Mouse (Mus musculus) ES-CJ7 (cell line): ENCODE results near the gene Clasrp.

Experiments used
- DNase-seq: peaks from one replicate; pipeline ENCODE4 v3.0.0; 2011; ENCODE audit warnings: low read depth, low spot score

Clasrp gene

GRCm38 (mm10) chr7:19603849-19604605 is at the start of gene Clasrp:
Gene Clasrp, minus strand, starts transcription at chr7:19604486.
- DNase-seq: peak; percentile 95

GRCm38 (mm10) chr7:19652614-19653013 is 48.3 kb upstream of the Clasrp start:
- no peak for DNase-seq

- no peak for DNase-seq
Measured at GRCm38 (mm10) chr7:19651063-19651786, 46.9 kb upstream of the Clasrp start.

GRCm38 (mm10) chr7:19641223-19641622 is 36.9 kb upstream of the Clasrp start:
- DNase-seq: no peak

- DNase-seq: no peak
Measured at GRCm38 (mm10) chr7:19635074-19635827, 31.0 kb upstream of the Clasrp start.

- DNase-seq: no peak
Measured at GRCm38 (mm10) chr7:19634591-19634990, 30.3 kb upstream of the Clasrp start.

GRCm38 (mm10) chr7:19633855-19634254 is 29.6 kb upstream of the Clasrp start:
- no peak for DNase-seq

- no peak for DNase-seq
Measured at GRCm38 (mm10) chr7:19633197-19633596, 28.9 kb upstream of the Clasrp start.

GRCm38 (mm10) chr7:19632720-19633119 is 28.4 kb upstream of the Clasrp start:
- DNase-seq: no peak

- DNase-seq: no peak
Measured at GRCm38 (mm10) chr7:19632275-19632674, 28.0 kb upstream of the Clasrp start.

- DNase-seq: peak; percentile 86
Measured at GRCm38 (mm10) chr7:19629361-19629734, 25.1 kb upstream of the Clasrp start, which contains the start of gene Relb. Gene Relb, minus strand, starts transcription at chr7:19629438.

- peak; percentile 100 for DNase-seq
Measured at GRCm38 (mm10) chr7:19628536-19629360, 24.5 kb upstream of the Clasrp start.

GRCm38 (mm10) chr7:19628192-19628535 is 23.9 kb upstream of the Clasrp start:
- no peak for DNase-seq

- peak; percentile 61 for DNase-seq
Measured at GRCm38 (mm10) chr7:19627721-19628120, 23.4 kb upstream of the Clasrp start.

- DNase-seq: no peak
Measured at GRCm38 (mm10) chr7:19623433-19623832, 19.1 kb upstream of the Clasrp start.

GRCm38 (mm10) chr7:19622241-19622640 is 18.0 kb upstream of the Clasrp start:
- DNase-seq: peak; percentile 77

GRCm38 (mm10) chr7:19620811-19621210 is 16.5 kb upstream of the Clasrp start:
- no peak for DNase-seq

GRCm38 (mm10) chr7:19619004-19619801 is 14.9 kb upstream of the Clasrp start:
- DNase-seq: peak; percentile 85

GRCm38 (mm10) chr7:19615036-19615577 is 10.8 kb upstream of the Clasrp start:
- no peak for DNase-seq

- no peak for DNase-seq
Measured at GRCm38 (mm10) chr7:19610969-19611368, 6.7 kb upstream of the Clasrp start.
